Mouse (Mus musculus) liver, adult 2 months (tissue): ENCODE results near the gene Pip4k2b. TPM values are rescaled to one million over a fixed set of nuclear protein-coding genes. Genes with fewer than 3 reads are reported as not detected.
A peak's percentile ranks its signal among the peaks of the same experiment; 100 is the strongest.

ENCODE experiments used
- DNase-seq: peaks from one replicate; pipeline ENCODE4 v3.0.0-alpha.2; 2011; ENCODE audit warnings: low read depth, low spot score; ENCODE audit errors: extremely low read depth
- H3K27ac ChIP-seq: fragments of 200-500 bp; replicated peaks from 2 replicates; pipeline ENCODE4 v1.5.1; 2012; ENCODE audit warnings: low read depth, mild to moderate bottlenecking, control low read depth, inconsistent platforms, low read length; ENCODE audit not compliant: insufficient read depth
- H3K27me3 ChIP-seq: fragments of 200-500 bp; 2 replicates; pipeline ENCODE4 v1.6.1; 2012; ENCODE audit warnings: mild to moderate bottlenecking, moderate library complexity, low read length, inconsistent platforms; ENCODE audit not compliant: control insufficient read depth, insufficient read depth
- H3K36me3 ChIP-seq: fragments of 200-500 bp; 2 replicates; pipeline ENCODE4 v1.6.1; 2012; ENCODE audit warnings: low read length, inconsistent platforms; ENCODE audit not compliant: control insufficient read depth, insufficient read depth
- H3K4me1 ChIP-seq: fragments of 200-500 bp; 2 replicates; pipeline ENCODE4 v1.6.1; 2011; ENCODE audit warnings: low read length; ENCODE audit not compliant: control insufficient read depth, insufficient read depth
- H3K4me3 ChIP-seq: fragments of 200-500 bp; 2 replicates; pipeline ENCODE4 v1.5.1; 2011; ENCODE audit warnings: low read depth, mild to moderate bottlenecking, control low read depth, low read length, moderate library complexity; ENCODE audit not compliant: insufficient read depth
- H3K79me2 ChIP-seq: fragments of 200-500 bp; 2 replicates; pipeline ENCODE4 v1.6.1; 2012; ENCODE audit warnings: inconsistent platforms, mild to moderate bottlenecking, low read length, moderate library complexity; ENCODE audit not compliant: control insufficient read depth, insufficient read depth
- H3K9ac ChIP-seq: fragments of 200-500 bp; 2 replicates; pipeline ENCODE4 v1.6.1; 2012; ENCODE audit warnings: low read depth, mild to moderate bottlenecking, control low read depth, inconsistent platforms, low read length
- CTCF ChIP-seq: fragments of 200-500 bp; IDR thresholded peaks from 2 replicates; pipeline ENCODE4 v1.5.1; 2011; ENCODE audit warnings: low read depth, low read length, control low read depth
- POLR2A ChIP-seq: fragments of 200-500 bp; IDR thresholded peaks from 2 replicates; pipeline ENCODE4 v1.6.1; 2011; ENCODE audit warnings: low read length, control low read depth; ENCODE audit not compliant: insufficient read depth; ENCODE audit errors: extremely low read depth
- WGBS: fragments of 180-500 bp; shearing (Covaris S2); methylation state at CpG from one replicate; pipeline ENCODE4 v1.1.7; 2018; 5-methylcytosine and 5-hydroxymethylcytosine counted together
- polyA plus RNA-seq: library from polyadenylated mRNA; depleted of rRNA; stranded (reverse); fragments of >200 nt; gene quantifications from 2 replicates; pipeline ENCODE4 v1.2.3, GENCODE M21; 2012
- total RNA-seq: library from RNA; depleted of rRNA; stranded (reverse); fragments of >200 nt; gene quantifications from 2 replicates; pipeline ENCODE4 v1.2.3, GENCODE M21; 2014

The Pip4k2b gene
- total and polyA plus RNA-seq, 2 experiments = 4.1 to 10.8 TPM

GRCm38 (mm10) chr11:97766154-97766881 lies 21.8 kb upstream of the Pip4k2b start, which contains the start of gene Cwc25:
Cwc25 (minus strand) TSS chr11:97766556.
- H3K27me3 ChIP-seq = no peaks in the 10 kb centered on the region
- no peak for TF ChIP-seq POLR2A
- TF ChIP-seq CTCF = no peak
- H3K9ac ChIP-seq = peak within 1 kb of the TSS; percentile 87
- H3K79me2 ChIP-seq = peaks cover 33% of the 10 kb centered on the region
- WGBS = under 1% methylated on average over 38 of the region's 38 CpGs
- peaks cover 5% of the 10 kb centered on the region; the same call in 1 of the 2 replicates for H3K36me3 ChIP-seq
- peak; percentile 94 for DNase-seq
- peaks cover 6% of the 10 kb centered on the region for H3K4me1 ChIP-seq
- peak within 1 kb of the TSS; percentile 90 for H3K27ac ChIP-seq
- H3K4me3 ChIP-seq = peak within 1 kb of the TSS; percentile 84

GRCm38 (mm10) chr11:97761638-97762037 lies 17.1 kb upstream of the Pip4k2b start:
- TF ChIP-seq CTCF = no peak
- no peak for TF ChIP-seq POLR2A
- Histone ChIP-seq H3K4me1 (peaks cover 6% of the 10 kb centered on the region), H3K79me2 (peaks cover 33% of the 10 kb centered on the region), H3K36me3 (peaks cover 16% of the 10 kb centered on the region; the same call in 1 of the 2 replicates), H3K27me3 (no peaks in the 10 kb centered on the region), H3K27ac (no peak overlapping the region), H3K9ac (no peak overlapping the region), H3K4me3 (no peak overlapping the region)
- no peak for DNase-seq

- H3K27me3 ChIP-seq = no peaks in the 10 kb centered on the region
Observed at GRCm38 (mm10) chr11:97758942-97759341, 14.4 kb upstream of the Pip4k2b start.

GRCm38 (mm10) chr11:97758125-97758524 lies 13.6 kb upstream of the Pip4k2b start:
- Histone ChIP-seq H3K27me3 (no peaks in the 10 kb centered on the region), H3K9ac (no peak overlapping the region), H3K4me1 (no peaks in the 10 kb centered on the region), H3K36me3 (peaks cover 31% of the 10 kb centered on the region; the same call in 1 of the 2 replicates), H3K79me2 (peaks cover 9% of the 10 kb centered on the region), H3K27ac (no peak overlapping the region), H3K4me3 (no peak overlapping the region)
- DNase-seq = no peak
- 89% methylated on average over 1 of the region's 1 CpGs for WGBS
- TF ChIP-seq CTCF (no peak), POLR2A (no peak)

More at GRCm38 (mm10) chr11:97758942-97759341, 14.4 kb upstream of the Pip4k2b start:
- peaks cover 13% of the 10 kb centered on the region for H3K79me2 ChIP-seq
- WGBS = 80% methylated on average over 6 of the region's 6 CpGs
- no peak overlapping the region for H3K9ac ChIP-seq
- no peak overlapping the region for H3K4me3 ChIP-seq
- DNase-seq = no peak
- H3K36me3 ChIP-seq = peaks cover 26% of the 10 kb centered on the region; the same call in 1 of the 2 replicates
- no peaks in the 10 kb centered on the region for H3K4me1 ChIP-seq
- TF ChIP-seq CTCF = no peak
- TF ChIP-seq POLR2A = no peak
- no peak overlapping the region for H3K27ac ChIP-seq

- Histone ChIP-seq H3K4me1 (peaks cover 5% of the 10 kb centered on the region), H3K79me2 (no peaks in the 10 kb centered on the region), H3K4me3 (no peak overlapping the region), H3K36me3 (peaks cover 42% of the 10 kb centered on the region), H3K27ac (no peak overlapping the region), H3K9ac (no peak overlapping the region), H3K27me3 (no peaks in the 10 kb centered on the region)
- 92% methylated on average over 8 of the region's 8 CpGs for WGBS
- DNase-seq = no peak
- TF ChIP-seq POLR2A = no peak
- no peak for TF ChIP-seq CTCF
Observed at GRCm38 (mm10) chr11:97753277-97753676, 8.8 kb upstream of the Pip4k2b start.

- Histone ChIP-seq H3K27ac (no peak overlapping the region), H3K4me1 (peaks cover 7% of the 10 kb centered on the region), H3K4me3 (no peak overlapping the region), H3K27me3 (no peaks in the 10 kb centered on the region), H3K36me3 (peaks cover 21% of the 10 kb centered on the region), H3K79me2 (peaks cover 8% of the 10 kb centered on the region; the same call in 1 of the 2 replicates), H3K9ac (no peak overlapping the region)
- no peak for TF ChIP-seq CTCF
- TF ChIP-seq POLR2A = no peak
- whole genome bisulfite sequencing = 51% methylated on average over 5 of the region's 5 CpGs
- no peak for DNase-seq
Observed at GRCm38 (mm10) chr11:97748496-97748895, 4.0 kb upstream of the Pip4k2b start.
